Mouse (Mus musculus) thymus, postnatal 0 days (tissue): ENCODE measurements around the gene Slc25a28. TPM values are rescaled to one million over a fixed set of nuclear protein-coding genes. Genes with fewer than 3 reads are reported as not detected.

Source experiments
- DNase-seq: peaks from one replicate; pipeline ENCODE4 v3.0.0-alpha.2; 2015; ENCODE audit warnings: low spot score
- polyA plus RNA-seq: library from polyadenylated mRNA; unstranded; fragments of >200 nt; fragmentation: Nextera tagmentation; extraction: Ambion mirVana; gene quantifications from 2 replicates; pipeline ENCODE4 v1.2.1, GENCODE M21; 2015

The Slc25a28 gene
- polyA plus RNA-seq, 1 experiment from 2014 or later = 19.3 TPM

- DNase-seq = no peak
These were observed 3.9 kb upstream of the Slc25a28 start for GRCm38 (mm10) chr19:43678467-43679003.

GRCm38 (mm10) chr19:43675525-43676400, 1.1 kb upstream of the Slc25a28 start:
- DNase-seq = peak; percentile 67

GRCm38 (mm10) chr19:43674316-43674689, 378 bp downstream of the Slc25a28 start:
- no peak for DNase-seq

DNA sequence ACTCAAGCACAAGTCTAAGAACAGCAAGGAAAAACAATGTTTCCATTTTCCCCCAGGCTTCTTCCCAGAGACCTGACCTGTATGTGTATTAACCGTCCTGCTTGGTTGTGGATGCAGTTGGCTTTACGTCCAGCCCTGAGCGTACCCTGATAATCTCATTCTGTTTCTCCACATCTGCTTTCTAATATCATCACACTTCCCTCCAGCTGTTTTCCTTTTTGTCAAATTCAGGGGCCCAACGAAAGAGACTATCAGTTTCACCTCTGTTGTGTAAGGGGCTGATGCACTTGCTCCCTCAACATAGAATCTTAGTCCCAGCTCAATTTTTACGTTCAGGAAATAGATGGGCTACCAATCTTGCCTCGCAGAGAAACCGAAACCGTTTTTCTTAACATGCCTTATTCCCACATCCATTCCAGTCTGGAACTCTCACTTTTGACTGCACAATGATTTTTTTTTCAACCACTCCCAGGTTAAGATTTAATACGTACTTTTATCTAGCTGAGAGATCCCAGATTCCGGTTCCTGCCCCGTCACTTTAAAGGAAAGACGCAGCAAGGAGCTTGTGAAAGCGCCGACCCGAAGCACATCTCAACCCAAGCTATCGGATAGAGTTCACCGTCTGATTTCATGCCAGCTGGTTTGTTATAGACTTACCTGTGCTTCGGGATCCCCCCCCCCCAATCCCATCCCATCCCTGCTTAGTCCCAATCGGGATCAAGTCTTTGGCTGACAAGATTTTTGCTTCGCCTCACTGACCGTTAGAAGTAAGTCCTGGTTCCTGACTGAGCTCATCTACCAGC, 967 bp downstream of the Slc25a28 start:
- DNase-seq = peak; percentile 51

DNA sequence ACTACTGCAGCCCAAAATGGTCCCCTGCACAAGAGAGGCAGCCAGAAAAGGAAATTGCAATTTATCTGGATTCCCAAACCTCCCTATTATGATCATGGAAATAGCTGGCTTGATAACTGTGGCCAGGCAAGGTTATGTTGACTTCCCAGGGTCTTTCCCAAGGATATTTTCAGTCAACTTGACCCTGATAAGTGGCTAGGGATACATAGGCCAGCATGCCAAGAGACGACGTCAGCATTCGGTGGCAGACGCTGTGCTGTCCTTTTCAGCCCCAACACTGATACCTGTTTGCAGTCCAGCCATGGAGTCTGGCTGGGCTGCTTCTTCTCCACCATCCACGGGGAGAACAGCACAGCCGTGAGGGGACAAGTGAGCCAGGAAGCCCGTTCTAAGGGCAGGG, 3.6 kb downstream of the Slc25a28 start:
- DNase-seq = no peak

DNA sequence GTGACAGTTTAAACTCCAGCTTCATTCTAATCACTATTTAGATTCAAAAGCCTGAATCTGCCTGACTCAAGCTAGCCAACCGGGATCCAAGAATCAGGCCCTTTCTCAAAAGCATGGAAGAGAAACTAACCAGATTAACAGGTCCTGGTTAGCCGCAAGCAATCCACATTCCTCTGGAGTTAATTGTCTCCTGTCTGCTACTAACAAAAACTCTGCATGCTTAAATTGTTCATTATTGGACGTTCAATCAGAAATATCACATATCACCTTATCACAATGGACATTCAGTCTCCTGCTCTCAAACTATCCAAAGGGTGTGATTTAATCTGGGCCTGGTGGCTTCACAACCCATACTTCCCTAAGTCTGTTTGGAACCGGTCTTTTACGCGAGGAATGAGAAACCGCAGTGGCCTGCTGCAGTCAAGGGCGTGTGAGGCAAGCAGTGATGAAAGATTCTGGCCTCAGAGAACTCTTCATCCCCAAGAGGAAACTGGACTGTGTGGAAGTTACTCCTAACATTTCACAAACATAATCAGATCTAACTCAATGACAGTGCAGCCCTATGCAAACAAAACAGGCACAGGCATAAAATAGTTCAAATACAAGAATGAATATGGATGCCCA, 5.4 kb downstream of the Slc25a28 start:
- DNase-seq = no peak

- DNase-seq = peak; percentile 25
These were observed 7.3 kb downstream of the Slc25a28 start for GRCm38 (mm10) chr19:43667430-43667809.

DNA sequence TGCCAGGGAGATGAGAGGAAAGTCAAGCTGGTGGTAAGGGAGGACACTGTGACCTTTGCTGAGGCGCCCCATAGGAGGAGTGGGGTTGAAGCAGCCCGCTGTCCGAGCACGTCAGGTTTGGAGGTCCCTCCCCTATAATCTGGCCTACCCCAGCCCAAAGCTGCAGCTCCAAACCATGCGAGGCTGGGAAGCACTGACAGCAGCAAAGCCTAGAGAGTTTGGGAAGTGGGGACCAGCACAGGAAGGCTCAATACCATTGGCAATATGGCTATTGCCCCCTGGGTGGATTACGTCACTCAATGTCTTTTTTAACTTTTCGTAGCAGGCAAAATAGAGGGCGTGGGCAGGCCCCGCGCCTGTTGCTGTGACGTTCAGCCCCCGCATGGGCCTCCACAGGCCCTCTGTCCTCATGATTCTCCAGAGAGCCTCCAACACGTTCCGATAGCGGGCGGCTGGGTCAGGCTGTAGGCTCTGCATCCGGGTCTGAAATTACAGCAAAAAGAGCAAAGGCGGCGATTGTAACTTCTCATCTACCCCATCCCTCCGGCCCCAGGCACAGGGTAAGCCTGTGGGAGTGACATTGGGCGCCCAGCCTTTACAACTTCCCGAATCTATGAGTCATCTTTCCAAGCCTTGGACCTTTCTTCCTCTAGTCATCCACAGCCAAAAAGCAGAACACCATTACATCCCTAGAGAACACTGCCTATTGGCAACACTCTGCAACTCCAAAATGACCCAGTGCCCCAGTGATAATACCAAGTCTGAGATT, 7.8 kb downstream of the Slc25a28 start:
- no peak for DNase-seq

DNA sequence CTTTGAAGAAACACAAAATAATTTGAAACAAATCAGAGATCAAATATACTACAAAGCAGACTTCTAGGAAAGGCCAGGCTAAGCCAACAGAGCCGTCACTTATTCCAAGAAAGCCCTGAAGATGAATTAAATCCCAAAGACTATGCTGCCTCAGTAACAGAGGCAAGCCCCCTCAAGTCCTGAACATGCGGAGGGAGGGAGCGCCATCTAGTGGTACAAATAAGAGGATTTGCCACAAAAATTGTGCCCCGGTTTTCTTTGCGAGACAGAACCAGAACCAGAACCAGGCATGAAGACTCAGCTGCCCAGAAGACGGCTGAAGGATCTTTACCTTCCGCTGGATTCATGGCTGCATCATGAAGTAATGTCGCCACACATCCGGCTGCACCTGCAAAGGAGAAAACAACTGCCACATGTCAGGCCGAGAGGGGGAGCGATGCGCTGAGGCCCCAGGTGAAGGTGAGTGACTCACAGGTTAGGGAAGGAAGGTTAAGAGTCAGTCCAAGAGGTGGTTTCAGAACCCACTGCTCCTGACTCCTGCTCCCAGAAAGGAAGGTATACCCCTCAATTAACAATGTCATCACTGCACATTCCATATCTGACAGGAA, 9.1 kb downstream of the Slc25a28 start:
- DNase-seq = peak; percentile 44

DNA sequence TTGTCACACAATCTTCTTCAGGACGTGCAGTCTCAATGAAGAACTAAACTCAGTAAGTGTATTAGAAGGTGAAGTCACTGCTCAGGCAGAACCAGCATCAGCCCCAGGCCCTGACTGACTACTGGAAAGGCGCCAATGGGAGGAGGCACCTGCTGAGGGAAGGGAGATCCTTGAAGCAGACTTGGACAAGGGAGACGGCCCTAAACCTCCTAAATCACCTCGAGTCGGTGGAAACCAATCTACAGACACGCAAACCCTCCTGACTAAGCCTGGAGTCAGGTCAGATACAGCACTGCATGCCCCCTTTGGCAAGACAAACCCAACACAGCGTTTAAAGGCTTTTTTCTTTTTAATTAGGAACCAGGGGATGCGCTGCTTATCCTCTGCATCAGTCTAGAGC, 11.2 kb downstream of the Slc25a28 start:
- DNase-seq = no peak

DNA sequence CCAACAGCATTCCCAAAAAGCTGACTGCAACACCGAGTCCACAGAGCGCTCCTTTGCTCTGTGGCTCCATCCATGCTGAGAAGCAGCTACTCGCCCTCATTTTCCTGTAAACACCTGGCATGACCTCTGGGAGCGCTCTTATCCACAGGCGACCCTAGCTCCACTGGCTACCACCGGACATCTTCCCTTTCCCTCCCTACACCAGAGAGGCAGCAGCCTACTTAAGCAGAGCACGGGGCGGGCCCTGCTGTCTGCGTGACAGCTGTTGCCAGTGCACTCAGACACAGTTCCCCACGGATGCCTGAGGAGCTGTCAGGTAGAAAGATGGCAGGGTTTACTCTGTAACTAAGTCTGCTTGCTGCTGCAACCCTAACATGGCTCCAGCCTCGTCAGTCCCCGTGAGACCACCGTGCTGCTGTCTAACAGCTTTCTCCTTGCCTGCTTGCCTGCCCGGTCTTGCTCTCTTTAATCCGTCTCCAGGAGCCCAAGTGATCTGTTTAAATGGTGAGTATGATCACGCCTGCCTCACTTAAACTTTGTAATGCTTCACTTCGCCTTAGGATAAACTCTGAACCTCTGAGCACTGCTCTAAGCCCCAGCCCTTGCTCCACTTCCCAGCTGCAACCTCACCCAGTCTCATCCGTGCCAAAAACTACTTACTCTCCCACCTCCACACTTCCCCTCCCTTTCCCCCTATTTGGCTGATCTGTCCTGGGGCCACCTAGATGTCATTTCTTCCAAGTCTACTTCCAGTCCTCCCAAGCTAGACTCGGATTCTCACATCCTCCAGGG, 12.3 kb downstream of the Slc25a28 start:
- DNase-seq = no peak

DNA sequence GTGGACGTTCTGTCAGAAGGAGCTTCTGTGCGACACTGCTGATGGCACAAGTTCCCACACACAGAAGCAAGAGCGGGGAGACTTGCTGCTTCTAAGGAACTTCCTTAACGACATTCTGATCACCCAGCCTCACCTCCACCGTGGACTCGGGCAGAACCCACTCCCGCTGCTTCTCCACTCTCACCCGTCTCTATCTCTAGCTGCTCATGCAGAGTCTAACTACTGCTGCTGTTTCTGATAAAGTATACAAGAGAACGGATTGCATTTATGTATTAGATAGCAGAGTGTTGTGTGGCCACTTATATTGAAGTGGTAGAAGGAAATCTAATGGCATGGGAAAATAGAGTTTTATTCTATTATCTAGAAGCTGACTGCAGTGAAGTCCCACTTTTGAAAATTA, 13.9 kb downstream of the Slc25a28 start:
- DNase-seq = no peak

- DNase-seq = no peak
These were observed 15.0 kb downstream of the Slc25a28 start for GRCm38 (mm10) chr19:43659632-43660031.

- DNase-seq = peak; percentile 65
These were observed 18.8 kb downstream of the Slc25a28 start for GRCm38 (mm10) chr19:43655735-43656492.

- DNase-seq = no peak
These were observed 23.4 kb downstream of the Slc25a28 start for GRCm38 (mm10) chr19:43651241-43651785.

DNA sequence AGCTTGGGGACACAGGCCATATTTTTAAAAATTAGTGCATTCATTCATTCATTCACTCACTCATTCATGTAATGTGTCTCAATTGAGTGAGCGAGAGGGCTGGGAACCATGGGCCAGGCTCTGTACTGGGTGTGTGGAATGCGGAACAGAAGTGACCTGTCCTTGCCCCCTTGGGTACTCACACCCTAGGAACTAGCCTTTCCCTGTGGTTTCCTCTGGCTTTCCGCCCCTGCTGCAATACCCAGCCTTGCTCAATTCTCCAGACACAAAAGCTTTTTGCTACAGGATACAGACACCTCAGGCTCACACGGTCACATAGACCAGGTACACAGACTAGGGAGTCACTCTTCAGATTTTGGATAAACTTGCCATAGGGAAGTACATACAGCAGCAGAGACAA, 26.3 kb downstream of the Slc25a28 start:
- no peak for DNase-seq

- DNase-seq = no peak
These were observed 27.4 kb downstream of the Slc25a28 start for GRCm38 (mm10) chr19:43647261-43647660.

DNA sequence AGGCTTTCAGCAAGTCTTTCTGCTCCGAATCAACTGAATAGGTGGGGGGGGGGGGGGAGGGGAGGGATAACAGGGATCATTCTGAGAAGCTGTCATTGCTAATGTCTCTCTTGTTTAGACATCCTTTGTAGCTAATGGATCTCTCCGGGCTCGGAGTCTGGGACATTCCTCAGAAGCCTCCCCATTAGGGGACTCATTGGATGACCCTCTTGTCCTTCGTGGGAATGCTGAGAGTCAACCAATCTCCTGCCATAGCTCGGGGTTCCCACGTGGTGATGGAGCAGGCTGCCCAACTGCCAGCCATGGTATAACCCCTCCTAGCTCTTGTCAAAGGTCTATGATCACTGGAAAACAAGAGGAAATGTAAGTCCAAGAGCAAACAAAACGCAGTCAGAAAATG, 27.8 kb downstream of the Slc25a28 start:
- no peak for DNase-seq

- DNase-seq = no peak
These were observed 29.2 kb downstream of the Slc25a28 start for GRCm38 (mm10) chr19:43645508-43645907.
